Mouse (Mus musculus): ENCODE results near the gene Phf2. TPM values are rescaled to one million over a fixed set of nuclear protein-coding genes. Genes with fewer than 3 reads are reported as not detected.

Phf2 gene
- total RNA-seq, 1 experiment from 2014 or later, result 12.8 TPM

- 0 out of 4 replicates have a peak, but pooled peaks of 1 of the 2 experiments have one; percentile 29 for ATAC-seq (replicated peaks in 1 of 2; ENCODE audit: insufficient read depth in 1 of 2, low FRiP score in 2 of 2, low TSS enrichment in 1 of 2, low read depth in 1 of 2, poor library complexity in 2 of 2, severe bottlenecking in 2 of 2)
Observed at GRCm38 (mm10) chr13:48782727-48783725, 87.9 kb downstream of the Phf2 start.

- ATAC-seq (replicated peaks in 1 of 2; ENCODE audit: insufficient read depth in 1 of 2, low FRiP score in 2 of 2, low TSS enrichment in 1 of 2, low read depth in 1 of 2, poor library complexity in 2 of 2, severe bottlenecking in 2 of 2), result no peak
Observed at GRCm38 (mm10) chr13:48780345-48781010, 90.4 kb downstream of the Phf2 start.

- ATAC-seq (replicated peaks in 1 of 2; ENCODE audit: insufficient read depth in 1 of 2, low FRiP score in 2 of 2, low TSS enrichment in 1 of 2, low read depth in 1 of 2, poor library complexity in 2 of 2, severe bottlenecking in 2 of 2), result no peak
Observed at GRCm38 (mm10) chr13:48779592-48780344, 91.2 kb downstream of the Phf2 start.

- no peak for ATAC-seq (replicated peaks in 1 of 2; ENCODE audit: insufficient read depth in 1 of 2, low FRiP score in 2 of 2, low TSS enrichment in 1 of 2, low read depth in 1 of 2, poor library complexity in 2 of 2, severe bottlenecking in 2 of 2)
Observed at GRCm38 (mm10) chr13:48778138-48778537, 92.8 kb downstream of the Phf2 start.

GRCm38 (mm10) chr13:48774506-48774905 is 96.4 kb downstream of the Phf2 start:
- ATAC-seq (replicated peaks in 1 of 2; ENCODE audit: insufficient read depth in 1 of 2, low FRiP score in 2 of 2, low TSS enrichment in 1 of 2, low read depth in 1 of 2, poor library complexity in 2 of 2, severe bottlenecking in 2 of 2), result no peak

- no peak for ATAC-seq (replicated peaks in 1 of 2; ENCODE audit: insufficient read depth in 1 of 2, low FRiP score in 2 of 2, low TSS enrichment in 1 of 2, low read depth in 1 of 2, poor library complexity in 2 of 2, severe bottlenecking in 2 of 2)
Observed at GRCm38 (mm10) chr13:48768109-48768508, 102.8 kb downstream of the Phf2 start.

- ATAC-seq (replicated peaks in 1 of 2; ENCODE audit: insufficient read depth in 1 of 2, low FRiP score in 2 of 2, low TSS enrichment in 1 of 2, low read depth in 1 of 2, poor library complexity in 2 of 2, severe bottlenecking in 2 of 2), result no peak
Observed at GRCm38 (mm10) chr13:48763701-48764245, 107.1 kb downstream of the Phf2 start.

GRCm38 (mm10) chr13:48760855-48761436 is 110.0 kb downstream of the Phf2 start:
- no peak for ATAC-seq (replicated peaks in 1 of 2; ENCODE audit: insufficient read depth in 1 of 2, low FRiP score in 2 of 2, low TSS enrichment in 1 of 2, low read depth in 1 of 2, poor library complexity in 2 of 2, severe bottlenecking in 2 of 2)

GRCm38 (mm10) chr13:48756769-48757168 is 114.2 kb downstream of the Phf2 start:
- no peak for ATAC-seq (replicated peaks in 1 of 2; ENCODE audit: insufficient read depth in 1 of 2, low FRiP score in 2 of 2, low TSS enrichment in 1 of 2, low read depth in 1 of 2, poor library complexity in 2 of 2, severe bottlenecking in 2 of 2)

Other genes starting within 250 kb of the Phf2 start
- gene Ptpdc1, start 245.5 kb downstream of the Phf2 start, total RNA-seq (2017), result 4.1 and 8.6 TPM in 2 replicates
- gene Barx1, start 208.1 kb downstream of the Phf2 start, total RNA-seq (2017), result not detected in 2 replicates
- 104 and 117 TPM in 2 replicates for gene Fam120a, start 96.9 kb upstream of the Phf2 start, total RNA-seq (2017)

Data from hematopoietic stem cell, adult 5-6 weeks (primary cell).